Mouse (Mus musculus) subcutaneous adipose tissue, adult 2 months (tissue): ENCODE measurements around the gene Kng1. TPM values are rescaled to one million over a fixed set of nuclear protein-coding genes. Genes with fewer than 3 reads are reported as not detected.

Source experiments
- polyA plus RNA-seq: library from polyadenylated mRNA; depleted of rRNA; stranded (reverse); fragments of >200 nt; gene quantifications from 2 replicates; pipeline ENCODE4 v1.2.3, GENCODE M21; 2012; ENCODE audit warnings: low replicate concordance; rRNA removed

The Kng1 gene
- polyA plus RNA-seq = 0.23 and 0.27 TPM in 2 replicates

GRCm38 (mm10) chr16:23057668-23058447 is at the start of gene Kng1:
Gene Kng1, plus strand, starts transcription at chr16:23057865.

GRCm38 (mm10) chr16:23028966-23029600 is 28.6 kb upstream of the Kng1 start, which contains the start of gene Kng2:
Gene Kng2, minus strand, starts transcription at chr16:23029482.

DNA sequence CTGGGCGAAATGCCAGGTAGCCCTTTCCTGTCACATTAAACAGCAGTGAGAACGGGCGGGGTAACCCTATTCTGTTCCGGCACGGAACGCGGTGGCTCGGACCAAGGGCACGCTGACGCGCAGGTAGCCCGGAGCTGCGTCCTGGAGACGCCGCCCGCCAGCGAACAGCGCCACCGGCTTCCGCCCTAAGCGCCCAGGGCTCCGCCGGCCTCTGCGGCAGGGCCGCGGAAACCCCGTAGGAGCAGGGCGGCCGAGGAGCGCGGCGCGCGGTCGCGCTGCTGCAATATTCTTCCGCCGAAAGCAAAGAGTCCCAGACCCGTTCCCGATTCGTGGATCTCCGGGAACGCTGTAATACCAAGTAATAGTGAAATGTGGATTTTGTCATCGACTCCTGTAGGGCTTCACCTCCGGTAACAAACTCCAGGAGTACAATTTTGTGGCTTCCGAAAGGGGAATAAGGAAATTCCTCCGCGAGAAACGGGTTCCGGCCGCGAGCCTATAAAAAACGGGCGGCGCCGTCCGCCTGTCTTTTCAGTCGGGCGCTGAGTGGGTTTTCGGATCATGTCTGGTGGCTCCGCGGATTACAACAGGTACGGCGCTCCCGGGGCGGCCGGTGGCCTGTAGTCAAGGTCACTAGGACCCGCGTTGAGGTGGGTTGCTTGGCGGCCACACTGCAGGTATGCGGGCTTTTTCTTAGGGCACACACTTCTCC is 49.7 kb downstream of the Kng1 start, which contains the start of gene Eif4a2:
Eif4a2 (plus strand) TSS at position 214 of the 712 bp plus-strand sequence.

DNA sequence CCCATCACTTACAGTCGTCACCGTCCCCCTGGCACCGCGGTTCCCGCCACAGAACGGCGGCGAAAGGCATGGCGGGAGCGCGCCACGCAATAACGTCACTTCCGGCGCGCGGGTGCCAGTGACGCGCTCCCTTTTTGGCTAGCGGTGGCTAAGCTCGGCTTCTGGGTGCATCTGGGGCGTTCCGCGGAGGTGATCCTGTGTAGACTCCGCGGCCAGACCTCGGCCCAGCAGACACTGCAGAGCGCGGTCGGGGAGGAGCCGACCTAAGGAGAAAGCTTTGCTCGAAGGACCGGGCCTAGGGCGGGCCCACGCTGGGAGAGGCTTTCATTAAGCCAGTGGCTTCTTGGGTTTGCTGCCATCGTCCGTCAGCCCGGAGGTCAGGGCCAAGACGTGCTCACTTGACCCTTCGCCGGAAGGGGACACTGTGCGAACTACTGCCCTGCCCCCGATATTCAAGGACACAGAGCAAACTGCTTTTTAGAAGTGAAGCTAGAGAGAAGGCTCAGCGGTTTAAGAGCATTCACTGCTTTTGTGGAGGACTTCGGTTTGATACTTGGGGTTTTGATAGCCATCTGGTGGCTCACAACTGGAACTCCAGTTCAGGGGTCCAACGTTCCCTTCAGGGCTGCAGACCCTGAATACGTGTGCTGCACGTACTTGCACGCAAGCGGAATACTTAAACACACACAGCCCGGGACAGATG is 70.2 kb downstream of the Kng1 start, which contains the start of gene Rfc4:
Rfc4 (minus strand) TSS at position 65 of the 703 bp plus-strand sequence.

Other genes with a start within 250 kb of the Kng1 start
- not detected in 2 replicates for gene Crygs, start 246.3 kb upstream of the Kng1 start, polyA plus RNA-seq
- gene Tbccd1, start 200.2 kb upstream of the Kng1 start, polyA plus RNA-seq = 17.4 and 19.5 TPM in 2 replicates
- 13.3 and 17.3 TPM in 2 replicates for gene Dnajb11, start 200.0 kb upstream of the Kng1 start, polyA plus RNA-seq
- 4.6 and 4.9 TPM in 2 replicates for gene Ahsg, start 166.6 kb upstream of the Kng1 start, polyA plus RNA-seq
- gene Fetub, start 139.5 kb upstream of the Kng1 start, polyA plus RNA-seq = 0.32 TPM in 2 replicates
- 0.22 TPM in 1 of 2 replicates, not detected in the other for gene Hrg, start 106.8 kb upstream of the Kng1 start, polyA plus RNA-seq
- gene Kng2, start 28.4 kb upstream of the Kng1 start, polyA plus RNA-seq = 2.1 and 9.5 TPM in 2 replicates
- gene Eif4a2, start 49.6 kb downstream of the Kng1 start, polyA plus RNA-seq = 156 and 191 TPM in 2 replicates
- gene Rfc4, start 69.9 kb downstream of the Kng1 start, polyA plus RNA-seq = 0.60 and 0.67 TPM in 2 replicates
- gene Adipoq, start 88.7 kb downstream of the Kng1 start, polyA plus RNA-seq = 1,213 and 4,906 TPM in 2 replicates
- gene St6gal1, start 166.9 kb downstream of the Kng1 start, polyA plus RNA-seq = 9.1 and 21.5 TPM in 2 replicates